Mouse (Mus musculus) ES-Bruce4 (cell line): ENCODE measurements around the gene Paf1.

Experiments
- CTCF ChIP-seq: IDR thresholded peaks from one replicate; pipeline ENCODE4 v1.8.1; 2011; ENCODE audit warnings: low read depth, low read length
- POLR2A ChIP-seq: IDR thresholded peaks from one replicate; pipeline ENCODE4 v1.8.1; 2011; ENCODE audit warnings: low read length; ENCODE audit not compliant: insufficient read depth

- TF ChIP-seq POLR2A: no peak
- no peak for TF ChIP-seq CTCF
These were observed 34.3 kb upstream of the Paf1 start for GRCm38 (mm10) chr7:28358431-28358830.
